Mouse (Mus musculus): ENCODE results near the gene Nostrin. TPM values are rescaled to one million over a fixed set of nuclear protein-coding genes. Genes with fewer than 3 reads are reported as not detected.

Nostrin gene
- polyA plus RNA-seq, 1 experiment = 0.13 TPM

GRCm38 (mm10) chr2:69132488-69133040, 3.0 kb upstream of the Nostrin start:
- no peak overlapping the region for H3ac ChIP-seq (ENCODE audit: control insufficient read depth, insufficient read length)
- H3K79me2 ChIP-seq (ENCODE audit: control insufficient read depth, insufficient read depth) = no peaks in the 10 kb centered on the region
- H3K4me3 ChIP-seq = no peak overlapping the region
- TF ChIP-seq POLR2A (IDR thresholded peaks at IDR 0.05; ENCODE audit: insufficient read length, low read depth) = no peak
- no peak for TF ChIP-seq MYOD1 (IDR thresholded peaks at IDR 0.05; ENCODE audit: control insufficient read depth in 1 of 3, insufficient read length in 2 of 3, low read depth in 2 of 3)
- TF ChIP-seq USF1 (IDR thresholded peaks at IDR 0.05; ENCODE audit: low read depth) = no peak
- TF ChIP-seq TCF3 (IDR thresholded peaks at IDR 0.05; ENCODE audit: insufficient read length, low read depth) = no peak
- TF ChIP-seq MYOG (IDR thresholded peaks at IDR 0.05; ENCODE audit: control insufficient read depth in 1 of 3, insufficient read depth in 1 of 3, insufficient read length in 2 of 3, low read depth in 2 of 3) = no peak
- no peaks in the 10 kb centered on the region for H3K27me3 ChIP-seq (ENCODE audit: control insufficient read depth, insufficient read depth, insufficient read length)
- no peaks in the 10 kb centered on the region for H3K36me3 ChIP-seq (ENCODE audit: control insufficient read depth, insufficient read depth)
- H3K4me2 ChIP-seq (ENCODE audit: low read depth) = no peak overlapping the region

GRCm38 (mm10) chr2:69134186-69134585, 1.4 kb upstream of the Nostrin start:
- Histone ChIP-seq H3ac (ENCODE audit: control insufficient read depth, insufficient read length) (no peak overlapping the region), H3K4me3 (no peak overlapping the region), H3K79me2 (ENCODE audit: control insufficient read depth, insufficient read depth) (no peaks in the 10 kb centered on the region), H3K36me3 (ENCODE audit: control insufficient read depth, insufficient read depth) (no peaks in the 10 kb centered on the region), H3K4me2 (ENCODE audit: low read depth) (no peak overlapping the region), H3K27me3 (ENCODE audit: control insufficient read depth, insufficient read depth, insufficient read length) (no peaks in the 10 kb centered on the region)
- TF ChIP-seq CEBPB (IDR thresholded peaks at IDR 0.05; ENCODE audit: insufficient read depth, poor library complexity, severe bottlenecking) = no peak
- no peak for TF ChIP-seq MAX (IDR thresholded peaks at IDR 0.05; ENCODE audit: low read depth)
- TF ChIP-seq SRF (IDR thresholded peaks at IDR 0.05; ENCODE audit: control insufficient read depth, insufficient read length, low read depth) = no peak

- Histone ChIP-seq H3ac (ENCODE audit: control insufficient read depth, insufficient read length) (no peak overlapping the region), H3K27me3 (ENCODE audit: control insufficient read depth, insufficient read depth, insufficient read length) (no peaks in the 10 kb centered on the region), H3K4me3 (no peak overlapping the region), H3K4me2 (ENCODE audit: low read depth) (no peak overlapping the region), H3K79me2 (ENCODE audit: control insufficient read depth, insufficient read depth) (no peaks in the 10 kb centered on the region), H3K36me3 (ENCODE audit: control insufficient read depth, insufficient read depth) (no peaks in the 10 kb centered on the region)
- TF ChIP-seq POLR2AphosphoS2 (IDR thresholded peaks at IDR 0.05; ENCODE audit: insufficient read length, low read depth) = no peak
- no peak for TF ChIP-seq MYOG (IDR thresholded peaks at IDR 0.05; ENCODE audit: control insufficient read depth in 1 of 3, insufficient read depth in 1 of 3, insufficient read length in 2 of 3, low read depth in 2 of 3)
- no peak for TF ChIP-seq POLR2A (IDR thresholded peaks at IDR 0.05; ENCODE audit: insufficient read length, low read depth)
- TF ChIP-seq TCF12 (IDR thresholded peaks at IDR 0.05; ENCODE audit: insufficient read depth, poor library complexity, severe bottlenecking) = no peak
- no peak for TF ChIP-seq E2F4 (IDR thresholded peaks at IDR 0.05; ENCODE audit: insufficient read depth)
- TF ChIP-seq REST (IDR thresholded peaks at IDR 0.05; ENCODE audit: insufficient read depth, insufficient read length) = no peak
- no peak for TF ChIP-seq MAX (IDR thresholded peaks at IDR 0.05; ENCODE audit: low read depth)
- TF ChIP-seq SRF (IDR thresholded peaks at IDR 0.05; ENCODE audit: control insufficient read depth, insufficient read length, low read depth) = no peak
- no peak for TF ChIP-seq USF1 (IDR thresholded peaks at IDR 0.05; ENCODE audit: low read depth)
- TF ChIP-seq MYOD1 (IDR thresholded peaks at IDR 0.05; ENCODE audit: control insufficient read depth in 1 of 3, insufficient read length in 2 of 3, low read depth in 2 of 3) = no peak
- no peak for TF ChIP-seq TCF3 (IDR thresholded peaks at IDR 0.05; ENCODE audit: insufficient read length, low read depth)
- TF ChIP-seq CEBPB (IDR thresholded peaks at IDR 0.05; ENCODE audit: insufficient read depth, poor library complexity, severe bottlenecking) = no peak
These were observed 663 bp upstream of the Nostrin start for GRCm38 (mm10) chr2:69134937-69135336.

GRCm38 (mm10) chr2:69137406-69138084, 1.9 kb downstream of the Nostrin start:
- Histone ChIP-seq H3K4me3 (no peak overlapping the region), H3K27me3 (ENCODE audit: control insufficient read depth, insufficient read depth, insufficient read length) (no peaks in the 10 kb centered on the region), H3K36me3 (ENCODE audit: control insufficient read depth, insufficient read depth) (no peaks in the 10 kb centered on the region), H3K79me2 (ENCODE audit: control insufficient read depth, insufficient read depth) (no peaks in the 10 kb centered on the region), H3ac (ENCODE audit: control insufficient read depth, insufficient read length) (no peak overlapping the region), H3K4me2 (ENCODE audit: low read depth) (no peak overlapping the region)
- no peak for TF ChIP-seq POLR2A (IDR thresholded peaks at IDR 0.05; ENCODE audit: insufficient read length, low read depth)
- TF ChIP-seq SRF (IDR thresholded peaks at IDR 0.05; ENCODE audit: control insufficient read depth, insufficient read length, low read depth) = no peak
- TF ChIP-seq MAX (IDR thresholded peaks at IDR 0.05; ENCODE audit: low read depth) = no peak
- no peak for TF ChIP-seq USF1 (IDR thresholded peaks at IDR 0.05; ENCODE audit: low read depth)
- no peak for TF ChIP-seq MYOD1 (IDR thresholded peaks at IDR 0.05; ENCODE audit: control insufficient read depth in 1 of 3, insufficient read length in 2 of 3, low read depth in 2 of 3)
- TF ChIP-seq TCF12 (IDR thresholded peaks at IDR 0.05; ENCODE audit: insufficient read depth, poor library complexity, severe bottlenecking) = no peak
- no peak for TF ChIP-seq E2F4 (IDR thresholded peaks at IDR 0.05; ENCODE audit: insufficient read depth)
- TF ChIP-seq POLR2AphosphoS2 (IDR thresholded peaks at IDR 0.05; ENCODE audit: insufficient read length, low read depth) = no peak
- TF ChIP-seq CEBPB (IDR thresholded peaks at IDR 0.05; ENCODE audit: insufficient read depth, poor library complexity, severe bottlenecking) = no peak
- no peak for TF ChIP-seq MYOG (IDR thresholded peaks at IDR 0.05; ENCODE audit: control insufficient read depth in 1 of 3, insufficient read depth in 1 of 3, insufficient read length in 2 of 3, low read depth in 2 of 3)
- no peak for TF ChIP-seq REST (IDR thresholded peaks at IDR 0.05; ENCODE audit: insufficient read depth, insufficient read length)
- no peak for TF ChIP-seq TCF3 (IDR thresholded peaks at IDR 0.05; ENCODE audit: insufficient read length, low read depth)

- Histone ChIP-seq H3K27me3 (ENCODE audit: control insufficient read depth, insufficient read depth, insufficient read length) (no peaks in the 10 kb centered on the region), H3K4me3 (no peak overlapping the region), H3ac (ENCODE audit: control insufficient read depth, insufficient read length) (no peak overlapping the region), H3K36me3 (ENCODE audit: control insufficient read depth, insufficient read depth) (no peaks in the 10 kb centered on the region), H3K79me2 (ENCODE audit: control insufficient read depth, insufficient read depth) (no peaks in the 10 kb centered on the region), H3K4me2 (ENCODE audit: low read depth) (peak overlapping the region; percentile 16)
- TF ChIP-seq POLR2AphosphoS2 (IDR thresholded peaks at IDR 0.05; ENCODE audit: insufficient read length, low read depth) = no peak
- no peak for TF ChIP-seq USF1 (IDR thresholded peaks at IDR 0.05; ENCODE audit: low read depth)
- peak; percentile 76 for TF ChIP-seq TCF12 (IDR thresholded peaks at IDR 0.05; ENCODE audit: insufficient read depth, poor library complexity, severe bottlenecking)
- TF ChIP-seq E2F4 (IDR thresholded peaks at IDR 0.05; ENCODE audit: insufficient read depth) = no peak
- TF ChIP-seq TCF3 (IDR thresholded peaks at IDR 0.05; ENCODE audit: insufficient read length, low read depth) = no peak
- TF ChIP-seq MYOD1 (IDR thresholded peaks at IDR 0.05; ENCODE audit: control insufficient read depth in 1 of 3, insufficient read length in 2 of 3, low read depth in 2 of 3) = peak; percentile 71 to 95 (median 94)
- TF ChIP-seq CEBPB (IDR thresholded peaks at IDR 0.05; ENCODE audit: insufficient read depth, poor library complexity, severe bottlenecking) = no peak
- TF ChIP-seq MAX (IDR thresholded peaks at IDR 0.05; ENCODE audit: low read depth) = no peak
- no peak for TF ChIP-seq POLR2A (IDR thresholded peaks at IDR 0.05; ENCODE audit: insufficient read length, low read depth)
- no peak for TF ChIP-seq REST (IDR thresholded peaks at IDR 0.05; ENCODE audit: insufficient read depth, insufficient read length)
- no peak for TF ChIP-seq SRF (IDR thresholded peaks at IDR 0.05; ENCODE audit: control insufficient read depth, insufficient read length, low read depth)
- peak; percentile 75 to 86 (median 77) for TF ChIP-seq MYOG (IDR thresholded peaks at IDR 0.05; ENCODE audit: control insufficient read depth in 1 of 3, insufficient read depth in 1 of 3, insufficient read length in 2 of 3, low read depth in 2 of 3)
These were observed 3.2 kb downstream of the Nostrin start for GRCm38 (mm10) chr2:69138759-69139158.

Measured in myocyte (in vitro differentiated cells).